Mouse (Mus musculus) embryonic facial prominence, embryonic 10.5 days (tissue): Measurements from ENCODE around the gene Pik3r5. TPM values are rescaled to one million over a fixed set of nuclear protein-coding genes. Genes with fewer than 3 reads are reported as not detected.

Experiments
- DNase-seq: peaks from one replicate; pipeline ENCODE4 v3.0.0-alpha.2; 2017; ENCODE audit warnings: low spot score
- H3K27ac ChIP-seq: fragments of 300-500 bp; sonication (generic); replicated peaks from 2 replicates; pipeline ENCODE4 v1.5.1; 2016; ENCODE audit warnings: mild to moderate bottlenecking
- H3K27me3 ChIP-seq: fragments of 300-500 bp; sonication (generic); replicated peaks from 2 replicates; pipeline ENCODE4 v1.6.1; 2016; ENCODE audit warnings: low read depth, mild to moderate bottlenecking; ENCODE audit not compliant: poor library complexity, severe bottlenecking
- H3K36me3 ChIP-seq: fragments of 300-500 bp; sonication (generic); replicated peaks from 2 replicates; pipeline ENCODE4 v1.6.1; 2016; ENCODE audit warnings: mild to moderate bottlenecking, moderate library complexity
- H3K4me1 ChIP-seq: fragments of 300-500 bp; sonication (generic); 2 replicates; pipeline ENCODE4 v1.6.1; 2016
- H3K4me3 ChIP-seq: fragments of 300-500 bp; sonication (generic); 2 replicates; pipeline ENCODE4 v1.5.1; 2016; ENCODE audit warnings: mild to moderate bottlenecking, moderate library complexity
- H3K9me3 ChIP-seq: fragments of 300-500 bp; sonication (generic); 2 replicates; pipeline ENCODE4 v1.6.1; 2016; ENCODE audit warnings: mild to moderate bottlenecking
- WGBS: fragments of 180-500 bp; shearing (Covaris S2); methylation state at CpG from one replicate; pipeline ENCODE4 v1.1.7; 2016; 5-methylcytosine and 5-hydroxymethylcytosine counted together
- polyA plus RNA-seq: library from polyadenylated mRNA; unstranded; fragments of >200 nt; fragmentation: Nextera tagmentation; extraction: Ambion mirVana; gene quantifications from 2 replicates; pipeline ENCODE4 v1.2.1, GENCODE M21; 2016

Gene Pik3r5
- polyA plus RNA-seq, 1 experiment from 2014 or later = 0.69 TPM

DNA sequence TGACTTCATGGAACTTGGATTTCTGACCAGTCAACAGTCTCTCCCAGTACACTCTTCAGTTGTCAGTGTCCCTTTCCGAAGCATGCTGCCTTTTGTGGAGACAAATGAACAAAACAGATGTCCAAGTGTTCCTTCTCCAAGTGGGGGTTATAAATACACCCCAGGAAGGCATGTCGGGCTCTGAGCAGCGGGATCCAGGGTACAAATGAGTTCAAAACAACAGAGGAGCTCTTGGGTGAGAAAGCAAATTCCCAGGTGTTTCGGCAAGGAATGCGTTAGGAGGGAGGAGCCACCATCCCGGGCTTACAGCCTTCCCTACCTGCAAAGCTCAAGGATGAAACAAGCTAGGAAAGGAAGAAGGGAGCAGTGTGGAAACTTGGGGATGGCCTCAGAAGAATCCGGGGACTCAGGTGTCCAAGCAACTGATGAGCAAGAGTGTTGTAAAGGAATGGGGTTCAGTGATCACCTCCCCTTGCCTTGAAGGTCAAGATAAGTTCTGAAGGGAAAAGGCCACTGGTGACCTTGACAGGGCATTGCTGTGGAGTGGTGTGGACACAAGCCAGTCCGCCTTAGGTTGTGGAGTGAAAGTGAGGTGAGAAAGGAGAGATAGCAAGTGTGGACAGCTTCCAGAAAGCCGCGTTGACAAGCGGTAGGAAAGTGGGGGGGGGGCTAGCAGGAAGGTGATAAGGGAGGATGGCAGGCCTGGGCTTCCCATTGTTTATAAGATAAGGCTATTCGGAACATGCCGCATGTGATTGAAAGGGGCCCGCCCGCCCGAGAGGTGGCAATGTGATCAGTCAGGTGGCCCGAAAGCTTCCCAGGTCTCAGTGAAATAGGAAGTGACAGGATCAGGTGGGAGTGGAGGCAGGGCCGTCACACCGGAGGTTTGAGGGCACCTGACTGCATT is 41.3 kb upstream of the Pik3r5 start:
- H3K36me3 ChIP-seq = no peaks in the 10 kb centered on the region
- 4% methylated on average over 19 of the region's 19 CpGs for WGBS
- H3K27ac ChIP-seq = no peak overlapping the region
- H3K9me3 ChIP-seq = no peaks in the 10 kb centered on the region
- H3K4me1 ChIP-seq = peaks cover 46% of the 10 kb centered on the region
- no peak overlapping the region for H3K4me3 ChIP-seq
- DNase-seq = no peak
- H3K27me3 ChIP-seq = peaks cover 98% of the 10 kb centered on the region

DNA sequence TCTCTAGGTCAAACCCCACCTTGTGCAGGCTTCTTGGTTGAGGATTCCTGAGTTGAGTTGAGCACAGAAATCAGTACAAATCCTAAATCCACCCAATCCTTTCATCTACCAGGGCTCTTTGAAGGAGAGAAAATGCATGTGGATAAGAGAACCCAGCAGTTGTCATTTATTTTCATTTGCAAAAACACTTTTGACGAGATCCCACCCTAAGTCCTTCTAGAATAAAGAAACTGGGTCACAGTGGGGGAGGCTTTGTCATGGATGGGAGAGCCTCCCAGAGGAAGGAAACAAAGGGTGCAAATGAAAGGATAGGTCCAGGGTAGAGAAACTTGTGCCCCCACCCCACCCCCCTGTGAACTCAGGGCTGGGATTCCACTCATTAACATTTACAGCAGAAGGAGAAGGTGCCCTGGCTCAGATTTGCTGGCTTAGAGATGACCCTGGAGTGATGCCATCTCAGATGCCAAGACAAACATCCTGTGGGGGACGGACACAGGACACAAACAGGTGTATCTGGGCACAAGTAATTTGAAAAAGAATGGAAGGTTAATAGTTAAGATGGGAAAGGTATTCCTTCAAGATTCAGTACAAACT is 37.9 kb upstream of the Pik3r5 start:
- Histone ChIP-seq H3K27ac (no peak overlapping the region), H3K4me3 (no peak overlapping the region), H3K4me1 (peaks cover 20% of the 10 kb centered on the region), H3K36me3 (no peaks in the 10 kb centered on the region), H3K27me3 (peaks cover 98% of the 10 kb centered on the region), H3K9me3 (no peaks in the 10 kb centered on the region)
- WGBS = 20% methylated on average over 2 of the region's 2 CpGs
- DNase-seq = no peak

DNA sequence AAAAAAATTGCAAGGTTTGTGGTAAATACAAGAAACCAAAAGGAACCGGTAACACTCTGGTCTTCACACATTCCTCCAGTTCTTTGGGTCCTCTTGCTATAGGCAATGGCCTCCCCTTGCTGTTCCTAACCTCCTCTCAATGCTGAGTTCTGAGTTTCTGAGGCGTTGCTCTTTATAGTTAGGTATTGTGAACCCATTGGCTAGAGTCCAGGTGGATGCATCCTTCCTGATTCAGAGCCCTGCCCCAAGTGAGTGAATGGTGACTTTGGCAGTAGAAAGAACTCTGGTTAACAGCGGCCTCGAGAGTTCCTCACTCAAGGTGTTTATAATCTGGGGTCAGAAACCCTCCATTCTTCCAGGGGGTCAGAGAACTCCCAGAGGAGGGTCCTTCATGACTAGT is 37.2 kb upstream of the Pik3r5 start:
- Histone ChIP-seq H3K27ac (no peak overlapping the region), H3K27me3 (peaks cover 98% of the 10 kb centered on the region), H3K9me3 (no peaks in the 10 kb centered on the region), H3K4me1 (peaks cover 25% of the 10 kb centered on the region), H3K4me3 (no peak overlapping the region), H3K36me3 (no peaks in the 10 kb centered on the region)
- WGBS = 32% methylated on average over 4 of the region's 4 CpGs
- DNase-seq = no peak

DNA sequence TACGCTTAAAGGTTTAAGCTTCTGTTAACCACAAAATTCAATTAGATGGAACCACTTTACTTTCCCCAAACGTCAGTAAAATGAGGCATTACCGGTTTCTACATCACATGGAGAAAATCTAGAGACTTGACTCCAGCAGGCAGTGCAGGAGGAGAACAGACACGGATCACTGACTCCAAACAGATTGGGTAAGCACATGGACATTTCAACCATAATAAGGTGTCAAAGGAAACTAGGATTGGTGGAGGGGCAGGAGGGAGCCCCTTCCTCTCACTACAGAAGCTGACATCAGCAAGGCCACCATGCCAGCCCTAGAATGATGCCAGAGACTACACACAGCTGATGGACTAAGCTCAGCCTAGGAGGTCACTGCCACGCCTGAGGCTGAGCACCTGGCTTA is 36.4 kb upstream of the Pik3r5 start:
- H3K9me3 ChIP-seq = no peaks in the 10 kb centered on the region
- peaks cover 98% of the 10 kb centered on the region for H3K27me3 ChIP-seq
- peaks cover 28% of the 10 kb centered on the region for H3K4me1 ChIP-seq
- DNase-seq = no peak
- no peak overlapping the region for H3K27ac ChIP-seq
- H3K36me3 ChIP-seq = no peaks in the 10 kb centered on the region
- WGBS = 57% methylated on average over 5 of the region's 5 CpGs
- no peak overlapping the region for H3K4me3 ChIP-seq

DNA sequence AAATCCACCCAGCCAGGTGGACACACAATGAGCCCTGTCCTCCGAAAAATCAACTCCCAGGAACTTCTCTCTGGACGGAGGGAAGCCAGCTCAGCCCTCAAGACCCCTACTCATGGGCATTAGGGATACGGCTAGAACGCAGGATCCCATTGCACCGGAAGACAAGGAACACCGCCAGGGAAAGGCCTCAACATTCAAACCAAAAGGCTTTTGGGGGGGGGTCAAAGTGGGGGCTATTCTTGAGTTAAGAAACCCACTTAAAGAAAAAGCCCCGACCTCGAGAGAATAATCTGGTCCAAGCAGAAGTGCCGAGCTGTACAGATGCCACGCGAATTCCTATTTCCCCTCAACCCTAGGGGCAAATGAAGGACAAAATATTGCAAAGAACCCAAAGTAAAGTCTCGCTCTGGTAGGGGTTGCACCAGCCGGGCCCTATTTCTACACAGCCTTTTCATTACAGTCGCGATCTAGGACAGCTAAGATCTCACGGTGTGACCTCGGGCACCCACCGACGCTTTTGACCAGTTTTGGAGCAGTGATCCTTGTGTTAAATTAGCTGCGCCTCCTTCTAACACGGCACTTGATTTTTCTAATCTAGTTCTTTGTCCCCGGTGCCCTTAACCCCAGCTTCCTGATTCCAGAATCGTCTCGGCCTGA is 32.9 kb upstream of the Pik3r5 start:
- no peak for DNase-seq
- WGBS = 4% methylated on average over 24 of the region's 24 CpGs
- H3K9me3 ChIP-seq = no peaks in the 10 kb centered on the region
- H3K36me3 ChIP-seq = no peaks in the 10 kb centered on the region
- peak overlapping the region; percentile 25 for H3K27ac ChIP-seq
- peaks cover 100% of the 10 kb centered on the region for H3K27me3 ChIP-seq
- H3K4me1 ChIP-seq = peaks cover 24% of the 10 kb centered on the region
- peak overlapping the region; percentile 66 for H3K4me3 ChIP-seq

DNA sequence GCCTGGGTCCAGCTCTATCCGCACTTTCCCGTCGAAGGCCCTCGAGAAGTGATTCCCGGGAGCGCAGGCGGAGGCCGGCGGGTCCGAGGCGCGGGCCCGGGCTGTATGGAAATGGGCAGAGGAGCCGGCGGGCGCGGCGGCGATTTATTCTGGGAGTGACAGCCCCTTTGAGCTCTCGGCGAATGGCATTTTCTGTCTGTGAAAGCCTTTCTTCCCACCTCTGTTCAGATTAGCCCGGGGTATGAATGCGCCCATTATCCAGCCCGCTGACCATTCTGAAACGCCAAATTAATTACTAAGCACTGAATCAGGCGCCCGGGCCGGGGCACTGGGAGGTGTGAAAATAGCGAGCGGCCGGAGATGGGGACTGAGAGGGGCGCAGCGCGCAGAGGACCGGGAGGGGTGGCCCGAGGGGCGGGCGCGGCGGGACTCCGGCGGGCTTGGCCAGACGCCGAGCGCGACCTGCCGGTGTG is 32.3 kb upstream of the Pik3r5 start:
- DNase-seq = peak; percentile 77
- Histone ChIP-seq H3K36me3 (no peaks in the 10 kb centered on the region), H3K4me3 (peak overlapping the region; percentile 66), H3K27me3 (peaks cover 100% of the 10 kb centered on the region), H3K4me1 (peaks cover 24% of the 10 kb centered on the region), H3K27ac (peak overlapping the region; percentile 83), H3K9me3 (no peaks in the 10 kb centered on the region)
- WGBS = under 1% methylated on average over 46 of the region's 47 CpGs

DNA sequence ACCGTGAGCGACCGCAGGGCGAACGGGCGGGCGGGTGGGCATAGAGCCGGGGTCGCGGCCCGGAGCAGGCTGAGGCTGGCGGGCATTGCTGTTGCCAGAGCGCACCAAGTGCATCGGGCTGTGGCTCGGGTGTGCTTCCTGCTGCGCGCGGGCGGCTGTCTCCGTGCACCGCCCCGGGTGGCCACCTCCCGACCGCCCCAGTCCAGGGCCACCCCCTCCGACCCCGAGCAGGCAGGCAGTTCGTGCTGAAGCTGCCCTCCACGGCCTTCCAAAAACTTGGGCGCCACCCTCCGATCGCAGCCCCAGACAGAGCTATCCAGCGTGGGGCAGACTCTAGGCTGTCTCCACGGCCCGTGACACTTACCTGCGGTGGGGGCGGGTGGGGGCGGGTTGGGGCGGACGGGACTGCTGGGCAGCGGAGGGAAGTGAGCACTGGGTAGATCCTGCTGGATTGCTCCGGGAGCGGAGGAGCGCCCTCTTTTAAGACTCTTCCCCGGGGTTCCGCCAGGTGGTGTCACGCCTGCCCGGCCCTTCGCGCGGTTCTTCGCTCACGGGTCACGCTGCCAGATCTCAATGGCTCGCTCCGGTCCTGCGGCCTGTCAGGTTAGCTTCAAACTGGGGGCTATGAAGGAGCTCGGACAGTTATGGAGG is 31.8 kb upstream of the Pik3r5 start:
- H3K27me3 ChIP-seq = peaks cover 95% of the 10 kb centered on the region
- peak overlapping the region; percentile 66 for H3K4me3 ChIP-seq
- H3K9me3 ChIP-seq = no peaks in the 10 kb centered on the region
- peak; percentile 80 for DNase-seq
- H3K4me1 ChIP-seq = peaks cover 24% of the 10 kb centered on the region
- H3K27ac ChIP-seq = peak overlapping the region; percentile 83
- under 1% methylated on average over 57 of the region's 57 CpGs for WGBS
- H3K36me3 ChIP-seq = no peaks in the 10 kb centered on the region

DNA sequence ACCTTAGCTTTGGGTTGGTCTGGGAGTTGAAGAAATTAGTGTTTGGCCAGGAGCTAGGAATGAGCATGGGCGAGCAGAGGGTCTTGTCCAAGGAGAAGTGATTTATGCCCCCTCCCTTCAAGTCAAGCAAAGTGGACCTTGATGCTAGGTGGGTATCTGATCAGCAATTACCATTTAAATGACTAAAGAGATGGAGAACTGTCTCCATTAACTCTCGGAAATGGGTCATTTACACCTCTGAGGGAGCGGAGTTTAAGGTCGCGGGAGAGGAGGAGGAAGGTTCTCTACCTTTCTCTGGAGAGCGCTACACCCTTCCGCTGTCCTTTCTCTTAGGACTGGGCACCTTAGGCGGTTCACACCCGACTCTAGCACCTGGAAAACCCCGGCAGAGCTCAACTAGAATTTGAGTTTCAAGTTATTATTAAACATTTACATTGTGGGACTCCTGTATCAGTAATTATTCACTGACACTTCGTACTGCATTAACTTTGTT is 31.1 kb upstream of the Pik3r5 start, which contains the start of gene Ntn1:
Ntn1 (minus strand) TSS at position 97 of the 493 bp plus-strand sequence.
- H3K4me1 ChIP-seq = peaks cover 24% of the 10 kb centered on the region
- H3K27ac ChIP-seq = peak within 1 kb of the TSS; percentile 83
- no peaks in the 10 kb centered on the region for H3K36me3 ChIP-seq
- WGBS = 4% methylated on average over 11 of the region's 11 CpGs
- H3K27me3 ChIP-seq = peaks cover 95% of the 10 kb centered on the region
- H3K4me3 ChIP-seq = peak within 1 kb of the TSS; percentile 66
- DNase-seq = no peak
- no peaks in the 10 kb centered on the region for H3K9me3 ChIP-seq

DNA sequence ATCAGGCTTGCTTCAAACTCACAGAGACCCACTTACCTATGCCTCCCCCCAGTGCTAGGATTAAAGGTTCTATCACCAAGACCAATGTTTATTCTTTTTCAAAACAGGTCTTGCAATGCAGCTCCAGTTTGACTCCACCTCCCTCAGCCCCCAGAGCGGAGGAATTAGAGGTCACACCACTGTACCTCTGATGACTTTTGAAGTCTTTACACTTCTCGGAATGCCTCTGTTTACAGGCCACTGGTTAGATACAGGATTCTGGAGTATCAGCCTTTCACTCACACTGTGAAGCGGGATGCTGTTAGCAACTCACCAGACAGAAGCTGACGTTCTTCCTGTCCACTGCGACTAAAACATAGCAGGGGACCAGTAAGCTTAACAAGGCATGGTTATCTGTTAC is 30.5 kb upstream of the Pik3r5 start:
- Histone ChIP-seq H3K27ac (no peak overlapping the region), H3K4me3 (no peak overlapping the region), H3K36me3 (no peaks in the 10 kb centered on the region), H3K4me1 (peaks cover 24% of the 10 kb centered on the region), H3K9me3 (no peaks in the 10 kb centered on the region), H3K27me3 (peaks cover 93% of the 10 kb centered on the region)
- WGBS = 19% methylated on average over 5 of the region's 5 CpGs
- no peak for DNase-seq

DNA sequence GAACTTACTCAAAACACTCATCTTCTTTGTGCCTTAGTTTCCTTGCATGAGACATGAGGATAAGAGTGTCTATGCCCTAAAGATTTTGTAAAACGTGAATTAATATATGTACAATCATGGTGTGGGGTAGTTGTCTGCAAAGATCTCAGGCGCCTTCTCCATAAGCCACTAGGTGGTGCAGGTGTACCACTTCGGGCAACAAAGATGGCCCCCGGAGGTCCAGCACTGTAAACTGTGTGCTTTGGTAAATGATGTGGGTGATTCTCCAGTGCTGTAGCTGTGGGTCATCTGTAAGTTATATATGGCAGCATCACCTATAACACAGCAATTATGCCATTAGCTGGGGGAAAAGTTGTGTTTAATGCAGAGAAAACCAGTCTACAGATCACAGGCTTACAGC is 27.7 kb upstream of the Pik3r5 start:
- Histone ChIP-seq H3K4me3 (no peak overlapping the region), H3K9me3 (no peaks in the 10 kb centered on the region), H3K27me3 (peaks cover 80% of the 10 kb centered on the region), H3K4me1 (peaks cover 17% of the 10 kb centered on the region), H3K27ac (no peak overlapping the region), H3K36me3 (no peaks in the 10 kb centered on the region)
- 56% methylated on average over 4 of the region's 4 CpGs for WGBS
- DNase-seq = no peak

DNA sequence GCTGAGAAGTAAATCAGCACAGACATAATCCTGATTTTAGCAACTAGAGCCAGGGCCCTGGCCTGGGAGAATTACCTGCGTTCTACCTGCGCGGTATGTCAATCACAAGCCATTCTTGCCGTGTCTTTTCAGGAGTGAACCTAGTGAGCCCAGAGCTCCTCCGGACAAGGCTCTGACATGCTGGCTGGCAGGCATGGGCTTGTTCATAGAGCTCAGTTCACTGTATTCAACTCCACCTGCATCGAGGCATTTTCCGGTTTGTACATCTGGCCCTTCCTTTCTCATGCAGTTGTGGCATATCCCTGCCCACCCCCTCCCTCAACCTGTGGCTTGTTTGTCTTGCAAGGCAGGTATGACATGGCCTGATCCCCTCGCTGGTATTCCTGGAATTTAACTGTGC is 26.3 kb upstream of the Pik3r5 start:
- Histone ChIP-seq H3K27ac (no peak overlapping the region), H3K36me3 (no peaks in the 10 kb centered on the region), H3K9me3 (no peaks in the 10 kb centered on the region), H3K4me1 (peaks cover 3% of the 10 kb centered on the region), H3K27me3 (peaks cover 66% of the 10 kb centered on the region), H3K4me3 (no peak overlapping the region)
- peak; percentile 37 for DNase-seq
- WGBS = 85% methylated on average over 8 of the region's 8 CpGs
